Mouse (Mus musculus): Measurements from ENCODE around the gene Pi4ka. TPM values are rescaled to one million over a fixed set of nuclear protein-coding genes. Genes with fewer than 3 reads are reported as not detected.

Pi4ka gene
- total and polyA plus RNA-seq, 3 experiments: 40.5 to 149 (median 88.4) TPM

DNA sequence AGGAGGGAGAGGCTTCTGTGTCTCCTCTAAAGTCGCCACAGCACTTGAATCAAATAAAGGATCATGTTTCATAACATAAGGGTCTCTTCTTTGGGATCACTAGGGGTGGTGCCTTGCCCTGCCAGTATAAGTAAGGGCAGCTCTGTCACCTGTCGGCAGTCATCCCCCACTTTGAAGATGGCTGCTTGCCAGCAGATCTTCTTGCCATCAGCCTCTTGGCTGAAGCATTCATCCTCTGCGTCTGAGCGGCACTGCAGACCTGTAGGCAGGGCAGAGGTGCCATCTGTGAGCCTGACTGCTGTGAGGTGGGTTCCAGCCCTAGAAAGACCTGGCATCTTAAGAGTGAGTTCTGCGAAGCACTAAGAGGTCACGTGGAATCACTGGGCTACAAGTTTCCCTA lies 123.0 kb downstream of the Pi4ka start:
- dilution Hi-C loops (cut with MboI; ENCODE audit: extremely low pct_ligation_motif_present, extremely low pct_unique_long_range_greater_than_20kb, low sequenced_read_pairs) (no loop called here), in situ Hi-C loops (cut with MboI; ENCODE audit: low pct_ligation_motif_present, low pct_unique_long_range_greater_than_20kb, low sequenced_read_pairs) (loop anchor here (5.0 kb wide), 2 partner anchors 76 to 151 kb away; partner anchors contain the start of genes Rimbp3 and Sdf2l1)
- no peak overlapping the region for H3K27ac ChIP-seq (ENCODE audit: insufficient read depth, low read depth)
- no peak for DNase-seq (ENCODE audit: extremely low read depth)
- no peak overlapping the region for H3K4me3 ChIP-seq (replicated peaks in 1 of 3; ENCODE audit: low read depth in 2 of 3, low read length in 2 of 3, poor library complexity in 1 of 3)
- peaks cover 81 to 96% of the 10 kb centered on the region in 2 experiments for H3K36me3 ChIP-seq (replicated peaks in 1 of 2; ENCODE audit: control insufficient read depth in 1 of 2, insufficient read depth in 1 of 2, low read length in 1 of 2)
- no peaks in the 10 kb centered on the region for H3K4me1 ChIP-seq (ENCODE audit: control insufficient read depth in 1 of 2, insufficient read depth in 2 of 2)
- TF ChIP-seq JUND (conservative IDR thresholded peaks at IDR 0.05; ENCODE audit: low read depth, low read length): no peak
- no peak for TF ChIP-seq JUN (IDR thresholded peaks at IDR 0.05; ENCODE audit: insufficient read depth, low read depth, low read length)
- TF ChIP-seq ZNF384 (IDR thresholded peaks at IDR 0.05; ENCODE audit: low read depth, low read length): no peak
- no peak for TF ChIP-seq MYC (IDR thresholded peaks at IDR 0.05; ENCODE audit: low read depth, low read length)
- no peak for TF ChIP-seq E2F4 (IDR thresholded peaks at IDR 0.05; ENCODE audit: insufficient replicate concordance, low read depth, low read length)
- TF ChIP-seq CHD2 (IDR thresholded peaks at IDR 0.05; ENCODE audit: low read length): no peak
- no peak for TF ChIP-seq NRF1 (IDR thresholded peaks at IDR 0.05; ENCODE audit: low read depth, low read length)
- TF ChIP-seq BHLHE40 (IDR thresholded peaks at IDR 0.05; ENCODE audit: low read depth, low read length): no peak
- no peak for TF ChIP-seq EP300 (IDR thresholded peaks at IDR 0.05; ENCODE audit: low read length)
- TF ChIP-seq RAD21 (IDR thresholded peaks at IDR 0.05; ENCODE audit: low read depth, low read length): no peak
- TF ChIP-seq MEF2A (IDR thresholded peaks at IDR 0.05; ENCODE audit: borderline replicate concordance, low read depth, low read length): no peak
- TF ChIP-seq MAFK (IDR thresholded peaks at IDR 0.05; ENCODE audit: insufficient replicate concordance, low read length): no peak
- no peak for TF ChIP-seq HCFC1 (IDR thresholded peaks at IDR 0.05; ENCODE audit: low read depth, low read length)
- TF ChIP-seq TCF12 (IDR thresholded peaks at IDR 0.05; ENCODE audit: low read depth, low read length): no peak
- TF ChIP-seq PAX5 (IDR thresholded peaks at IDR 0.05; ENCODE audit: low read length): no peak
- TF ChIP-seq GABPA (IDR thresholded peaks at IDR 0.05; ENCODE audit: insufficient replicate concordance, low read depth, low read length): no peak
- no peak for TF ChIP-seq ETS1 (conservative IDR thresholded peaks at IDR 0.05; ENCODE audit: low read depth, low read length)
- H3K9me3 ChIP-seq (replicated peaks; ENCODE audit: low read length): no peaks in the 10 kb centered on the region
- H3K4me2 ChIP-seq (ENCODE audit: insufficient read depth, low read depth, poor library complexity, severe bottlenecking): no peak overlapping the region
- no peaks in the 10 kb centered on the region for H3K79me2 ChIP-seq (replicated peaks; ENCODE audit: control insufficient read depth, extremely low read depth, insufficient read depth, poor library complexity, severe bottlenecking)
- H3K9ac ChIP-seq (ENCODE audit: insufficient read depth, low read depth): no peak overlapping the region
- H3K27me3 ChIP-seq (replicated peaks): no peaks in the 10 kb centered on the region

DNA sequence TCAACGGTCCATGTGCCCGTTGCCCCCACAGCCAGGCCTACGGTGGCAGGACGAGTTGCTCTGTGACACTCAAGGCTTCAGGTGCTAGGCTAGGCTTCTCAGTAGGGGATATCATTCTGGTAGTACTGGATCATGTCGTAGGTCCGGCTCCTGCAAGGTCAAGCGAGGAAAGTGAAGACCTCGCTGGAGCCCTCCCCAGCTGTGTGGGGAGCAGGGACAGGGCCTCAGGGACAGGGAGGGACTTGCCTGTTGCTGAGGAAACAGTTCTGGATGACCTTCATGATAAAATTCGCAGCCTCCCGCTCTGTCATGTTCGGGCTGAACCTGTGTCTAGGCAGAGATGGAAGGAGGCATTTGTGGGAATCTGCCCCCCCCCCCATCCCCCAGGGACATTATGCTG lies 125.6 kb downstream of the Pi4ka start:
- DNase-seq (ENCODE audit: extremely low read depth): no peak
- Histone ChIP-seq H3K27ac (ENCODE audit: insufficient read depth, low read depth) (no peak overlapping the region), H3K4me3 (replicated peaks in 1 of 3; ENCODE audit: low read depth in 2 of 3, low read length in 2 of 3, poor library complexity in 1 of 3) (no peak overlapping the region), H3K9me3 (replicated peaks; ENCODE audit: low read length) (no peaks in the 10 kb centered on the region), H3K9ac (ENCODE audit: insufficient read depth, low read depth) (no peak overlapping the region), H3K79me2 (replicated peaks; ENCODE audit: control insufficient read depth, extremely low read depth, insufficient read depth, poor library complexity, severe bottlenecking) (no peaks in the 10 kb centered on the region), H3K27me3 (replicated peaks) (no peaks in the 10 kb centered on the region), H3K36me3 (replicated peaks in 1 of 2; ENCODE audit: control insufficient read depth in 1 of 2, insufficient read depth in 1 of 2, low read length in 1 of 2) (peaks cover 64 to 89% of the 10 kb centered on the region in 2 experiments), H3K4me1 (ENCODE audit: control insufficient read depth in 1 of 2, insufficient read depth in 2 of 2) (peaks cover 4 to 8% of the 10 kb centered on the region in 2 experiments; a peak in 2 of 4 replicates), H3K4me2 (ENCODE audit: insufficient read depth, low read depth, poor library complexity, severe bottlenecking) (no peak overlapping the region)
- in situ Hi-C loops (cut with MboI; ENCODE audit: low pct_ligation_motif_present, low pct_unique_long_range_greater_than_20kb, low sequenced_read_pairs): loop anchor here (5.0 kb wide), 2 partner anchors 73 to 148 kb away; partner anchors contain the start of genes Rimbp3 and Sdf2l1
- TF ChIP-seq JUND (conservative IDR thresholded peaks at IDR 0.05; ENCODE audit: low read depth, low read length): no peak
- TF ChIP-seq SIN3A (IDR thresholded peaks at IDR 0.05; ENCODE audit: low read length): no peak
- TF ChIP-seq USF1 (IDR thresholded peaks at IDR 0.05; ENCODE audit: low read depth, low read length): no peak
- TF ChIP-seq CHD1 (IDR thresholded peaks at IDR 0.05; ENCODE audit: low read depth, low read length): no peak
- no peak for TF ChIP-seq HCFC1 (IDR thresholded peaks at IDR 0.05; ENCODE audit: low read depth, low read length)
- no peak for TF ChIP-seq IRF4 (IDR thresholded peaks at IDR 0.05; ENCODE audit: low read depth, low read length)
- dilution Hi-C loops (cut with MboI; ENCODE audit: extremely low pct_ligation_motif_present, extremely low pct_unique_long_range_greater_than_20kb, low sequenced_read_pairs): no loop called here

All from CH12.LX (cell line).